Mouse (Mus musculus) bone marrow macrophage, adult 2 months (primary cell): ENCODE measurements around the gene Zc3h10.
"Not testable (repeated sequence)": the region's sequence is repeated elsewhere in the genome, so short reads cannot be mapped to it uniquely, and the experiment has no call there.

ENCODE experiments used
- CTCF ChIP-seq: IDR thresholded peaks from 2 replicates; pipeline ENCODE4 v1.5.1; 2012; ENCODE audit warnings: low read depth, mild to moderate bottlenecking, low read length, moderate library complexity
- POLR2A ChIP-seq: IDR thresholded peaks from 2 replicates; pipeline ENCODE4 v1.6.1; 2012; ENCODE audit warnings: mild to moderate bottlenecking, low read depth, low read length, borderline replicate concordance

DNA sequence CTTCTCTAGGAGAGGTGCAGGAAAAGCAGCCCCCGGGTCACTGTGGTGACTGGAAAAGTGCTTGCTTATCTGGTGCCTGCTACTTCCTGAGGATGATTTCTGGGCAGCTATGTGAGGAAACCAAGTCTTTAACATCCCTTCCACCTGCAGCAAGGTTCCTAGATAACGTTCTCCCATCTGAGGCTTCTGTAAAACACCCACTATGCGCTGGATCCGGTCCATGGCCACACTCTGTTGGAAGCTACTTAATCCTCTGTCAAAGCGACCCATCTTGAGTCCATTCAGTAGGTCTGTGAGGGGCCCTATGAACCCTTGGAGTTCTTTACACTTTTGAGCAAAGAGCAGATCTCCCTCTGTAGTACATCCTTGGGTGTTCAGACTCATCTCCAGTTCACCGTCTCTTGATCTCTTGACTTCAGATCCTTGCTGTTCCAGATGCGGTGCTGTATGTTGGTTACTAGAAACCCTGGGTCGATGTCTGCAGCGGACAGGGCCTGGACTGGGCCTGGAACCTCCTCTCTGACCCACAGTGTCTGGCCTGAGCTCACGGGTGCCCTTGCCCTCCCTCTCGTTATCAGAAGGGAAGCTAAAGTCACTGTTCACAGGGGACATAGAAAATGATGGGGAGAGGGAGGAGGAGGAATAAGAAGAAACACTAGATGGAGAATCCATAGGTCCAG lies 2.7 kb upstream of the Zc3h10 start:
- TF ChIP-seq POLR2A, CTCF: not testable (repeated sequence)
